Mouse (Mus musculus) forebrain, embryonic 11.5 days (tissue): Measurements from ENCODE around the gene Gm10775. TPM values are rescaled to one million over a fixed set of nuclear protein-coding genes. Genes with fewer than 3 reads are reported as not detected.

Experiments used
- ATAC-seq: fragments of 200-750 bp; cut with Nextera tagmentation; replicated peaks from 2 replicates; pipeline ENCODE4 v1.8.0; 2017; ENCODE audit warnings: moderate TSS enrichment; ENCODE audit not compliant: low FRiP score
- DNase-seq: peaks from one replicate; pipeline ENCODE4 v3.0.0-alpha.2; 2017; ENCODE audit warnings: low spot score
- H3K27ac ChIP-seq: fragments of 300-500 bp; sonication (generic); 2 replicates; pipeline ENCODE4 v1.5.1; 2014; ENCODE audit warnings: low read depth, low read length
- H3K27me3 ChIP-seq: fragments of 300-500 bp; sonication (generic); 2 replicates; pipeline ENCODE4 v1.6.1; 2014; ENCODE audit warnings: mild to moderate bottlenecking, low read length, mixed read lengths; ENCODE audit not compliant: control insufficient read depth, insufficient read depth
- H3K36me3 ChIP-seq: fragments of 300-500 bp; sonication (generic); 2 replicates; pipeline ENCODE4 v1.6.1; 2014; ENCODE audit warnings: mild to moderate bottlenecking, low read length, moderate library complexity, mixed read lengths; ENCODE audit not compliant: control insufficient read depth, insufficient read depth
- H3K4me1 ChIP-seq: fragments of 300-500 bp; sonication (generic); replicated peaks from 2 replicates; pipeline ENCODE4 v1.6.1; 2014; ENCODE audit warnings: low read length, mixed read lengths; ENCODE audit not compliant: control insufficient read depth, insufficient read depth
- H3K4me2 ChIP-seq: fragments of 300-500 bp; sonication (generic); 2 replicates; pipeline ENCODE4 v1.6.1; 2014; ENCODE audit warnings: low read depth, mild to moderate bottlenecking, low read length, moderate library complexity, mixed read lengths; ENCODE audit not compliant: severe bottlenecking
- H3K4me3 ChIP-seq: fragments of 300-500 bp; sonication (generic); 2 replicates; pipeline ENCODE4 v1.5.1; 2014; ENCODE audit warnings: low read depth, low read length
- H3K9ac ChIP-seq: fragments of 300-500 bp; sonication (generic); 2 replicates; pipeline ENCODE4 v1.6.1; 2014; ENCODE audit warnings: low read length
- H3K9me3 ChIP-seq: fragments of 300-500 bp; sonication (generic); 2 replicates; pipeline ENCODE4 v1.6.1; 2016; ENCODE audit warnings: low read length, mixed read lengths; ENCODE audit not compliant: control insufficient read depth
- WGBS: fragments of 180-500 bp; shearing (Covaris S2); extraction: QIAGEN DNeasy Blood & Tissue Kit; methylation state at CpG from one replicate; pipeline ENCODE4 v1.1.7; 2014; 5-methylcytosine and 5-hydroxymethylcytosine counted together
- polyA plus RNA-seq: library from polyadenylated mRNA; unstranded; fragments of >200 nt; fragmentation: Nextera tagmentation; extraction: Ambion mirVana; gene quantifications from 2 replicates; pipeline ENCODE4 v1.2.1, GENCODE M21; 2014

The Gm10775 gene
- polyA plus RNA-seq = not detected in 2 replicates

DNA sequence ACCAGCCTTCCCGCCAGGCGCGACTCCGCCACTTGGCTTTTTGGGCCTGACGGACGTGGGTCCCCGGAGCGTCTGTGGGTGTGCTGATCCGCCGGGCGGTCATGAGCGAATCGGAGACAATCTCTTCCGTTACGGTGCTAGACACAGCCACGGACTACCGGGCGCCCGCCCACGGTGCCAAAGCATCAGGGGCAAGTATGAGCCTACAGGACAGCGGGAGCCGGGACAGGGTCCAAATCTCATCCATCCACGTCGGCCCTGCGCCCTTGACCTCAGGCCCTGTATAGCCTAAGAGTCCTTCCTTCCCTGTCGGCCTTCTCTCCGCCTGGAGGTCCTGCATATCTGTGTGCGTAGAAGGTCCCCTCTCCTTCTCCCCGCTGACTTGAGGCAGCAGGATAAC, at the start of gene Gm10775:
Gene Gm10775, plus strand, starts transcription at position 301 of the 400 bp plus-strand sequence.
- Histone ChIP-seq H3K9ac (no peak within 1 kb of the TSS), H3K27me3 (no peaks in the 10 kb centered on the region), H3K4me3 (no peak within 1 kb of the TSS), H3K9me3 (peaks cover 47% of the 10 kb centered on the region), H3K4me1 (no peaks in the 10 kb centered on the region), H3K27ac (no peak within 1 kb of the TSS), H3K36me3 (peaks cover 5% of the 10 kb centered on the region), H3K4me2 (peak within 1 kb of the TSS; percentile 24)
- 42% methylated on average over 29 of the region's 29 CpGs for WGBS
- ATAC-seq (no peak), DNase-seq (no peak)

DNA sequence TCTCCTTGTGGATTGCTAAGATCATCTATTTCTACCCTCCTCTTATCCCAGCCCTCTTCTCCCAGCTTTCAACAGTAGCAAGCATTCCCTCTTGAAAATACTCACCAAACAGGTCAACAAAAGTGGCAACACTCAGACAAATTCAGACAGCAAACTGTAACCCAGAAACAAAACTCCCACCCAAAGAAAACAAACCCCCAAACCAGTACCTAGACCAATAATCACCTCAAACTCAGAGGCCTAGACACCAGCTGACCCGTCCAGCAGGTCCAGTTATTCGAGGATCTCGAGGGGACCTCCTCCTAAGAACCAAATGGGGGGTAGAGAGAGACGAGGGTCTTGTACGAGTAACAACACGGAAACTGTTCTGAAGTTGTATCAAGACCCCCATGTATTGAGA, 33.4 kb upstream of the Gm10775 start:
- no peaks in the 10 kb centered on the region for H3K27me3 ChIP-seq
- 69% methylated on average over 6 of the region's 6 CpGs for WGBS

GRCm38 (mm10) chr13:65226657-65227056, 32.7 kb upstream of the Gm10775 start:
- ATAC-seq (no peak), DNase-seq (no peak)
- WGBS = 86% methylated on average over 2 of the region's 2 CpGs
- Histone ChIP-seq H3K9me3 (no peaks in the 10 kb centered on the region; the same call in 1 of the 2 replicates), H3K27ac (no peak overlapping the region), H3K4me3 (no peak overlapping the region), H3K27me3 (no peaks in the 10 kb centered on the region), H3K9ac (no peak overlapping the region), H3K4me2 (no peak overlapping the region), H3K4me1 (no peaks in the 10 kb centered on the region), H3K36me3 (no peaks in the 10 kb centered on the region)

More for the DNA sequence above, 33.4 kb upstream of the Gm10775 start:
- Histone ChIP-seq H3K4me2 (no peak overlapping the region), H3K9ac (no peak overlapping the region), H3K36me3 (no peaks in the 10 kb centered on the region), H3K27ac (no peak overlapping the region), H3K4me1 (no peaks in the 10 kb centered on the region), H3K9me3 (no peaks in the 10 kb centered on the region; the same call in 1 of the 2 replicates), H3K4me3 (no peak overlapping the region)
- DNase-seq (no peak), ATAC-seq (no peak)

GRCm38 (mm10) chr13:65237211-65237610, 22.1 kb upstream of the Gm10775 start:
- Histone ChIP-seq H3K27me3 (no peaks in the 10 kb centered on the region), H3K36me3 (no peaks in the 10 kb centered on the region), H3K27ac (no peak overlapping the region), H3K9ac (no peak overlapping the region), H3K4me3 (no peak overlapping the region), H3K9me3 (0 out of 2 replicates have a peak, but pooled peaks cover 2% of the 10 kb centered on the region), H3K4me1 (no peaks in the 10 kb centered on the region), H3K4me2 (no peak overlapping the region)
- DNase-seq (no peak), ATAC-seq (no peak)
- WGBS = 76% methylated on average over 9 of the region's 9 CpGs

GRCm38 (mm10) chr13:65240509-65241098, 18.7 kb upstream of the Gm10775 start:
- peak overlapping the region; percentile 68 for H3K9ac ChIP-seq
- no peaks in the 10 kb centered on the region; the same call in 1 of the 2 replicates for H3K36me3 ChIP-seq
- H3K4me2 ChIP-seq = peak overlapping the region; percentile 94
- peak; percentile 92 for ATAC-seq
- H3K9me3 ChIP-seq = peaks cover 18% of the 10 kb centered on the region
- under 1% methylated on average over 28 of the region's 28 CpGs for WGBS
- no peaks in the 10 kb centered on the region for H3K4me1 ChIP-seq
- H3K27ac ChIP-seq = peak overlapping the region; percentile 64
- peak; percentile 96 for DNase-seq
- peak overlapping the region; percentile 71 for H3K4me3 ChIP-seq
- H3K27me3 ChIP-seq = no peaks in the 10 kb centered on the region

- H3K4me2 ChIP-seq = peak overlapping the region; percentile 94
- H3K27ac ChIP-seq = peak overlapping the region; percentile 64
- no peaks in the 10 kb centered on the region for H3K27me3 ChIP-seq
- H3K9ac ChIP-seq = peak overlapping the region; percentile 68
- H3K4me3 ChIP-seq = peak overlapping the region; percentile 71
- ATAC-seq = peak; percentile 85
- peaks cover 21% of the 10 kb centered on the region for H3K9me3 ChIP-seq
- peak; percentile 94 for DNase-seq
- no peaks in the 10 kb centered on the region for H3K4me1 ChIP-seq
- WGBS = under 1% methylated on average over 45 of the region's 45 CpGs
- H3K36me3 ChIP-seq = no peaks in the 10 kb centered on the region; the same call in 1 of the 2 replicates
Observed at GRCm38 (mm10) chr13:65241099-65241626, 18.2 kb upstream of the Gm10775 start.

GRCm38 (mm10) chr13:65241627-65242318, 17.6 kb upstream of the Gm10775 start:
- H3K36me3 ChIP-seq = no peaks in the 10 kb centered on the region; the same call in 1 of the 2 replicates
- DNase-seq (peak; percentile 72), ATAC-seq (peak; percentile 31)
- no peaks in the 10 kb centered on the region for H3K27me3 ChIP-seq
- peak overlapping the region; percentile 68 for H3K9ac ChIP-seq
- H3K9me3 ChIP-seq = peaks cover 20% of the 10 kb centered on the region
- H3K4me3 ChIP-seq = peak overlapping the region; percentile 71
- WGBS = 3% methylated on average over 51 of the region's 51 CpGs
- no peaks in the 10 kb centered on the region for H3K4me1 ChIP-seq
- H3K4me2 ChIP-seq = peak overlapping the region; percentile 94
- no peak overlapping the region for H3K27ac ChIP-seq

GRCm38 (mm10) chr13:65242319-65242787, 17.0 kb upstream of the Gm10775 start:
- no peaks in the 10 kb centered on the region; the same call in 1 of the 2 replicates for H3K36me3 ChIP-seq
- DNase-seq (peak; percentile 63), ATAC-seq (no peak)
- H3K9me3 ChIP-seq = peaks cover 19% of the 10 kb centered on the region
- H3K27me3 ChIP-seq = no peaks in the 10 kb centered on the region
- H3K9ac ChIP-seq = no peak overlapping the region
- H3K4me3 ChIP-seq = peak overlapping the region; percentile 71
- H3K27ac ChIP-seq = no peak overlapping the region
- 40% methylated on average over 27 of the region's 27 CpGs for WGBS
- no peaks in the 10 kb centered on the region for H3K4me1 ChIP-seq
- peak overlapping the region; percentile 94 for H3K4me2 ChIP-seq
